8 mouse cellular contexts compared by ENCODE assay signal in the genomic region with DNA sequence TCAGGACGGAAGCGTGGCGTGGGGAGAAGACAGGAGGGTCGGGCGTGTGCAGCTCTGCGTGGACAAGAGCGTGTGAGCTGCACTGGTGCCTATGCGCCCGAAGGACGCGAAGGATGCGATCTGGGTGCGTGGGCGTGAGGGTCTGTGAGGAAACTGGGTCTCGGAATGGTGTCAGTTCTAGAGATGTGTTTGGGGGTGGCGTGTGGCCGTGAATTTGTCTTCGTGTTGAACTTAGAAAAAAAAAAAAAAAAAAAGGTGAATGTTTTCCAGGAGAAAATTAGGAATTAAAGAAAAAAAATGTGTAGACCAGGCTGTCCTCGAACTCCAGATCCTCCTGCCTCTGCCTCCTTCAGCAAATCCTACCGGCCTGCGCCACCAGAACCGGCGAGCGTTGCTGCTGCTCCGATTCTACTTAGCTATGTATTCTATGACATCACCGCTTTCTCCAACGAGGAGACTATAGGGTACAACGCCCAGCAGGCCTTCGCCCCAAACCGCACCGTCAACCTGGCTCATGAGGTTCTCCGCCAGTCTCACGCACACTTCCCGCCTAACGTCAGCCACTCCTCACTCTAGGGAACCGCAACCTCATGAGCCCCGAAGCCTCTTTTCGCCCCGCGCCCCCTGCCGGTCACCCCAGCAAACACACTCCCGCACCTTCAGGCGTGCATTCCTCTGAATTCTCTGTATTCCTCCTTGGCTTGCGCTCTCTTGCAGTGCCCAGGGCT. TPM values are rescaled to one million over a fixed set of nuclear protein-coding genes. Genes with fewer than 3 reads are reported as not detected.
DNase-seq lines count a peak whose midpoint lies in the region; ATAC-seq and TF ChIP-seq lines count a peak whose summit lies in the region.
"Not testable (repeated sequence)": the region's sequence is repeated elsewhere in the genome, so short reads cannot be mapped to it uniquely, and the experiment has no call there.

No protein-coding gene starts in this region.

- intact Hi-C loops in left cerebral cortex, adult 2 months (cut with DNase I): loop anchor here (1.0 to 5.0 kb wide), 2 partner anchors 39 to 772 kb away; partner anchors contain the start of gene Gabarapl1

- peak; percentile 90 for DNase-seq in ZHBTc4 (ENCODE audit: low read depth, low spot score)
- DNase-seq in cerebellum, postnatal 4 days (ENCODE audit: low spot score in 2 of 2): peak; percentile 83 to 90
- DNase-seq in gastrocnemius, adult 18-20 months (ENCODE audit: low spot score): peak; percentile 91
- peak; percentile 86 to 90 for DNase-seq in left cerebral cortex, adult 2 months (ENCODE audit: extremely low spot score in 1 of 2, low spot score in 2 of 2)
- peak; percentile 82 for DNase-seq in retina, postnatal 7 days (ENCODE audit: low read depth, low spot score)
- peak; percentile 84 to 91 for DNase-seq in urinary bladder, adult 18-20 months (ENCODE audit: low spot score in 2 of 2)

- peak overlapping the region; percentile 71 for H3K9ac ChIP-seq in hindbrain, embryonic 16.5 days (ENCODE audit: low read depth, low read length)

- peak overlapping the region; percentile 65 for H3K4me3 ChIP-seq in hindbrain, embryonic 16.5 days (ENCODE audit: low read length)
- peak overlapping the region; percentile 76 for H3K4me3 ChIP-seq in left cerebral cortex, adult 2 months
- H3K4me3 ChIP-seq in macrophage (ENCODE audit: inconsistent target): peak overlapping the region; percentile 90

- H3K79me2 ChIP-seq in macrophage (ENCODE audit: inconsistent target): not testable (repeated sequence)

- under 1% methylated on average over 44 of the region's 44 CpGs for WGBS in hindbrain, embryonic 16.5 days
- WGBS in macrophage (ENCODE audit: missing documents): 0% methylated on average over 34 of the region's 44 CpGs

- not testable (repeated sequence) for H3K9me3 ChIP-seq in hindbrain, embryonic 16.5 days (ENCODE audit: control insufficient read depth, low read length)

- peak; percentile 68 for ATAC-seq in hindbrain, embryonic 16.5 days

- peak; percentile 77 for TF ChIP-seq CTCF in left cerebral cortex, adult 2 months (IDR thresholded peaks at IDR 0.05)

- H3K27ac ChIP-seq in hindbrain, embryonic 16.5 days (ENCODE audit: low read depth, low read length): peak overlapping the region; percentile 90
- H3K27ac ChIP-seq in left cerebral cortex, adult 2 months: peak overlapping the region; percentile 94
- peak overlapping the region; percentile 52 for H3K27ac ChIP-seq in macrophage

- H3K36me3 ChIP-seq in hindbrain, embryonic 16.5 days (ENCODE audit: control insufficient read depth, insufficient read depth, low read length); macrophage (ENCODE audit: inconsistent target): not testable (repeated sequence)

- H3K4me2 ChIP-seq in hindbrain, embryonic 16.5 days (ENCODE audit: low read length): peak overlapping the region; percentile 54

- not testable (repeated sequence) for H3K4me1 ChIP-seq in hindbrain, embryonic 16.5 days (ENCODE audit: control insufficient read depth, insufficient read depth, low read depth, low read length)

- H3K27me3 ChIP-seq in hindbrain, embryonic 16.5 days (replicated peaks; ENCODE audit: control insufficient read depth, insufficient read depth, low read length): not testable (repeated sequence)

RNA-seq across cellular contexts. Expression of gene Klrb1c, which starts 28.4 kb away (rescaled TPM):
- not detected for total RNA-seq in gastrocnemius, adult 18-20 months (2021)
- 0.11 and 0.15 TPM in 2 replicates for polyA plus RNA-seq in hindbrain, embryonic 16.5 days (2015; fragmentation: Nextera tagmentation; extraction: Ambion mirVana)
- not detected for total RNA-seq in left cerebral cortex, adult 2 months (2021)
- not detected for total RNA-seq in macrophage (2018; cell fraction: chromatin; rRNA removed)
- total RNA-seq in macrophage (2018; cell fraction: cytosol; rRNA removed): not detected
- not detected for total RNA-seq in macrophage (2018; cell fraction: nucleus; rRNA removed)
- 0.22 TPM in 1 of 3 replicates, not detected in the others for polyA plus RNA-seq in macrophage (2018)

RNA-seq across cellular contexts. Expression of gene Klrb1, which starts 37.7 kb away (rescaled TPM):
- total RNA-seq in gastrocnemius, adult 18-20 months (2021): not detected
- 1.3 and 1.5 TPM in 2 replicates for polyA plus RNA-seq in hindbrain, embryonic 16.5 days (2015; fragmentation: Nextera tagmentation; extraction: Ambion mirVana)
- total RNA-seq in left cerebral cortex, adult 2 months (2021): not detected
- not detected for total RNA-seq in macrophage (2018; cell fraction: chromatin; rRNA removed)
- total RNA-seq in macrophage (2018; cell fraction: cytosol; rRNA removed): not detected
- total RNA-seq in macrophage (2018; cell fraction: nucleus; rRNA removed): not detected
- not detected in 3 replicates for polyA plus RNA-seq in macrophage (2018)

Comparison
In these comparisons a context has a peak if more than half of its experiments do, and no peak if none do; other contexts are left out.
1. Peak in every context shown above with its lines: DNase-seq, ATAC-seq, H3K4me3 ChIP-seq and H3K27ac ChIP-seq.